Mouse (Mus musculus): ENCODE data around the gene Rpap1. TPM values are rescaled to one million over a fixed set of nuclear protein-coding genes. Genes with fewer than 3 reads are reported as not detected.

The Rpap1 gene
- polyA plus RNA-seq, 1 experiment = 25.6 TPM

DNA sequence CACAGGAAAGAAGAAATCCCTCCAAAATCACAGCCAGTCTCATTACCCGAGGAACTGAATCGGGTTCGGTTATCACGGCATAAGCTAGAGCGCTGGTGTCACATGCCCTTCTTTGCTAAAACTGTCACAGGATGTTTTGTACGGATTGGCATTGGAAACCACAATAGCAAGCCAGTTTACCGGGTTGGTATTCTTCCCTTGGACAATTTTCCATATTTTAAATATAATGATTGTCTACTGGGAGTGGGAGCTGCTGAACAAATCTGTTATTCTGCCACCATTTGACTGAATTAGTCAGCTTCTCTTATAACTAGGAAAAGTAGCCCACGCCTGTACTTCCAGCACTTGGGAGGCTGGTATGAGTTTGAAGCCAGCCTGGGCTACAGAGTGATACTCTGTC is 66.3 kb downstream of the Rpap1 start:
- no peak for TF ChIP-seq GATA1 (IDR thresholded peaks at IDR 0.05; ENCODE audit: low read length)

Other genes with a start within 250 kb of the Rpap1 start
- gene Exd1, start 239.9 kb downstream of the Rpap1 start, polyA plus RNA-seq (2012) = 0.18 and 0.27 TPM in 2 replicates
- 13.0 and 17.3 TPM in 2 replicates for gene Chp1, start 239.8 kb downstream of the Rpap1 start, polyA plus RNA-seq (2012)
- 1.0 and 1.9 TPM in 2 replicates for gene Nusap1, start 169.2 kb downstream of the Rpap1 start, polyA plus RNA-seq (2012)
- gene Oip5, start 169.1 kb downstream of the Rpap1 start, polyA plus RNA-seq (2012) = 38.2 and 63.8 TPM in 2 replicates
- gene Ndufaf1, start 124.7 kb downstream of the Rpap1 start, polyA plus RNA-seq (2012) = 3.9 and 7.1 TPM in 2 replicates
- 48.9 and 72.7 TPM in 2 replicates for gene Rtf1, start 112.5 kb downstream of the Rpap1 start, polyA plus RNA-seq (2012)
- 1.9 and 2.1 TPM in 2 replicates for gene Itpka, start 45.2 kb downstream of the Rpap1 start, polyA plus RNA-seq (2012)
- gene Ltk, start 27.1 kb downstream of the Rpap1 start, polyA plus RNA-seq (2012) = not detected in 2 replicates
- gene Tyro3, start 10.2 kb upstream of the Rpap1 start, polyA plus RNA-seq (2012) = 0.18 and 0.32 TPM in 2 replicates
- 1.3 and 2.5 TPM in 2 replicates for gene Mga, start 109.7 kb upstream of the Rpap1 start, polyA plus RNA-seq (2012)
- 3.2 and 3.5 TPM in 2 replicates for gene Mapkbp1, start 185.2 kb upstream of the Rpap1 start, polyA plus RNA-seq (2012)
- gene Jmjd7, start 239.9 kb upstream of the Rpap1 start, polyA plus RNA-seq (2012) = 2.8 and 3.4 TPM in 2 replicates
- 0.04 and 0.08 TPM in 2 replicates for gene Gm28042, start 240.0 kb upstream of the Rpap1 start, polyA plus RNA-seq (2012)
- gene Pla2g4b, start 245.9 kb upstream of the Rpap1 start, polyA plus RNA-seq (2012) = 0.15 and 0.24 TPM in 2 replicates

All from G1E-ER4 (cell line).